11 mouse cellular contexts compared by ENCODE assay signal in the genomic region with DNA sequence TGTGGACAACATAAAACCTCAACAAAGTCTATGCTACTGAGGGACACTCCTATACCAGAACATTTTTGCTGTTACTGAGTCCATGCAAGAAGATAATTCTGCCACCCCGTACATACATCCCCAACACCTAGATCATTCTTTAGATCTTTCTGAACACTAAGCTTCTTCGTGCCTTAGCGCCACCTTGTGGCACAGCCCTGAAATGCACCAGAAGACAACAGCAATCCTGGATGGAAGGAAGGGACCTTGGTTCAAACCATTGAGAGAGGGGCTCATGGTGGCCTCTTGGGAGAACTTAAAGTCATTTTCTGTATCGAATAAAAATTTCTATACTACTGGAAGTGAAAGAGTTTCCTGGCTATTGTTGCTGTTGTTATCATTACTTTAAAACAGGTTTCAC. TPM values are rescaled to one million over a fixed set of nuclear protein-coding genes. Genes with fewer than 3 reads are reported as not detected.
DNase-seq lines count a peak whose midpoint lies in the region; ATAC-seq and TF ChIP-seq lines count a peak whose summit lies in the region.
"Not testable (repeated sequence)": the region's sequence is repeated elsewhere in the genome, so short reads cannot be mapped to it uniquely, and the experiment has no call there.
"Had no signal": no experiment of that assay in that cellular context is flagged by ENCODE, and none has a peak within 500 bp of the region (broad histone marks: within the 10 kb centered on the region; RNA-seq: fewer than 3 reads in every experiment).

No protein-coding gene starts in this region.

- ATAC-seq in kidney, postnatal 0 days (replicated peaks; ENCODE audit: low FRiP score, low read depth); midbrain, postnatal 0 days (ENCODE audit: low FRiP score): not testable (repeated sequence)

- peak; percentile 8 to 64 for DNase-seq in adrenal gland, adult (ENCODE audit: inconsistent age in 2 of 2, low spot score in 1 of 2)
- DNase-seq in cerebellum, postnatal 14 days, result peak; percentile 38 to 66
- peak; percentile 25 for DNase-seq in heart, adult 11 months
- not testable (repeated sequence) for DNase-seq in kidney, postnatal 0 days (ENCODE audit: low spot score); midbrain, postnatal 0 days (ENCODE audit: low spot score)
- peak; percentile 45 for DNase-seq in left cerebral cortex, postnatal 4 days
- DNase-seq in splenic B cell, adult 2 months (ENCODE audit: low read depth, low spot score), result peak; percentile 15

- H3K9ac ChIP-seq in kidney, postnatal 0 days (ENCODE audit: low read depth, low read length); midbrain, postnatal 0 days (replicated peaks; ENCODE audit: low read length, poor library complexity, severe bottlenecking): not testable (repeated sequence)

- H3K9me3 ChIP-seq in kidney, postnatal 0 days (replicated peaks; ENCODE audit: low read length); midbrain, postnatal 0 days (ENCODE audit: low read length): not testable (repeated sequence)

- H3K4me2 ChIP-seq in kidney, postnatal 0 days (ENCODE audit: low read length); midbrain, postnatal 0 days (ENCODE audit: low read depth, low read length, poor library complexity, severe bottlenecking): not testable (repeated sequence)

- not testable (repeated sequence) for H3K27ac ChIP-seq in kidney, postnatal 0 days; midbrain, postnatal 0 days (ENCODE audit: low read depth, low read length)

- WGBS in kidney, postnatal 0 days, result 35% methylated on average over 4 of the region's 4 CpGs
- 30% methylated on average over 4 of the region's 4 CpGs for WGBS in midbrain, postnatal 0 days

- H3K36me3 ChIP-seq in kidney, postnatal 0 days (ENCODE audit: insufficient read depth, low read length); midbrain, postnatal 0 days (ENCODE audit: insufficient read depth, low read length); splenic B cell, adult 2 months (ENCODE audit: control insufficient read depth, insufficient read depth, low read length, poor library complexity, severe bottlenecking): not testable (repeated sequence)

- peak; percentile 45; the same call in 1 of the 2 replicates for TF ChIP-seq CTCF in kidney, postnatal 0 days (IDR thresholded peaks at IDR 0.05; ENCODE audit: low read depth)
- peak; percentile 50 for TF ChIP-seq CTCF in midbrain, postnatal 0 days (IDR thresholded peaks at IDR 0.05)

- H3K4me3 ChIP-seq in kidney, postnatal 0 days (replicated peaks; ENCODE audit: low read depth, low read length); midbrain, postnatal 0 days (ENCODE audit: low read depth, low read length): not testable (repeated sequence)

- not testable (repeated sequence) for H3K27me3 ChIP-seq in kidney, postnatal 0 days (ENCODE audit: insufficient read depth, low read length); midbrain, postnatal 0 days (ENCODE audit: insufficient read depth, low read length); splenic B cell, adult 2 months (ENCODE audit: control insufficient read depth, insufficient read depth, low read length, poor library complexity, severe bottlenecking)

- intact Hi-C loops in left cerebral cortex, postnatal 4 days (cut with DNase I), result not testable (repeated sequence)

- H3K4me1 ChIP-seq in kidney, postnatal 0 days (replicated peaks; ENCODE audit: insufficient read depth, low read length); midbrain, postnatal 0 days (ENCODE audit: insufficient read depth, low read length): not testable (repeated sequence)

RNA-seq across cellular contexts. Expression of a gene that starts 37.6 kb away (rescaled TPM):
- polyA plus RNA-seq in kidney, postnatal 0 days (2015; fragmentation: Nextera tagmentation; extraction: Ambion mirVana), result not detected in 2 replicates
- not detected for total RNA-seq in left cerebral cortex, postnatal 4 days (2021)
- total RNA-seq in midbrain, postnatal 0 days (2014; rRNA removed), result not detected in 2 replicates
- not detected in 2 replicates for polyA plus RNA-seq in midbrain, postnatal 0 days (2015; fragmentation: Nextera tagmentation; extraction: Ambion mirVana)
- total RNA-seq: layer of hippocampus, postnatal 36 days; monocyte, adult 5-6 weeks had no signal
- polyA plus RNA-seq: hindbrain, embryonic 14.5 days; liver, embryonic 15.5 days had no signal
